Mouse (Mus musculus): ENCODE results near the gene Rb1.
A peak's percentile ranks its signal among the peaks of the same experiment; 100 is the strongest.

Rb1 gene

DNA sequence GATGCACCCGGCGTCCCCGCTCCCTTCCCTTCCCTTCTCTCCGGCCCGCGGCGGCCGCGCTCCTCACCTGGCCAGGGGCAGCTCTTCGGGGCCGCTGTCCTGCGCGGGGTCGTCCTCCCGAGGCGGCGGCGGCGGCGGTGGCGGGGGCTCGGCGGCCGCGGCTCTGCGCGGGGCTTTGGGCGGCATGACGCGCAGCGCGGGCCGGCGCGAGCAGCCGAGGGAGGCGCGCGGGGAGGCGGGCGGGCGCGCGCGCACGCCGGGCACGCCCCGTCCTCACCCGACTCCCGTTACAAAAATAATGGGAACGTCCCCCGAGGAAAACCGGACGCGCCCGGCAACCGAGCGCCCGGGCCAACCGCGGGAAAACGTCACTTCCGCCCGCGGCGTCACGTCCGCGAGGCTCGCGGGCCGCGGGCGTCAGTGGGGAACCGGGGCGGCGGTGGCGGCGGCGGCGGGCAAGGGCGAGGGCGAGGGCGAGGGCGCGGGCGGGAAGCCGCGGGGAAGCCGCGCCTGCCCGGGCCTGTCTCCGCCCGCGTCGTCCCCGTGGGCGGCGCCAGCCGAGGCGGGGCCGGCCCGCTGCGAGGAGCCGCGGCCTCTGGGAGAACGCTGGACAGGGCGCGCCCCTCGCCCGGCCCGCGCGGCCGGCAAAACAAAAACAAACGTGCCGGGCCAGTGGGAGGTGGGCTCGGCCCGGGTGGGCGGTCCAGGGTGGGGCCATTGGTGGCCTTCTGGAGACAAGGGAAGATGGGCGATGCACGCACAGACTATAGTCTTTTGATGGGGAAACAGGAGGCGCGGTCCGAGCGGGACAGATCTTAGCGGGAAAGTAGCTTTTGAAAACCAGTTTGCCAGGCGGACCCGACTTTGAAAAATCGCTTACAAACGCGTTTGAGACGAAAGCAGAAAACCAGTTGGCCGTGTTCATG lies at the start of gene Rb1:
TSS of gene Rb1 (minus strand) at position 367 of the 926 bp plus-strand sequence.
- DNase-seq (ENCODE audit: low read depth, low spot score) = peak; percentile 91

DNA sequence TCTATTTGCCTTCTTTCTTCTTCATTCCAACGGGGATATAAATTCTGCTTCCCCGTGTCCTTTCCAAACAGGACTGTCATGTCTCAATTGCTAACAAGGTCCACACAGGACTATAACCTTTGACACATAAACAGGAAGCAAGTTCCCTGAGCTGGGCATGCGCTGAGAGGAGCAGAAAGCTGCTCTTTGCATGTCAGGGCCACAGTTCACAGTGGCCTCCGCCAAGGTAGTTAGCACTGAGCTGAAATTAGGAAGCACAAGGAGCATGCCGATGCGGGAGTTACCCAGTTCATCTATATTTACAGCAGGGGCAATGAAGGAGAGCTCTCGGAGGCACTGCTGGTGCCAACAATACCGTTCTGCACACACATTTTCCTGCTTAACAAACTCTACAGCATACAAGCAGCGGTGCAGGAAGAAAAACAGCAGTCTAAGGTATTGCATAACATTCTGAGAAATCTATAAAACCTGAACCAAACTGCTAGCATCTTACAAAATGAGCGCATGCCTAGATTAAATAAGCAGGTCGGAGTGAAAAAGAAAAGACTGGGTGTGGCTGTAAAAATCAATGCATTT lies 48.8 kb upstream of the Rb1 start:
- DNase-seq (ENCODE audit: low read depth, low spot score) = peak; percentile 59

DNA sequence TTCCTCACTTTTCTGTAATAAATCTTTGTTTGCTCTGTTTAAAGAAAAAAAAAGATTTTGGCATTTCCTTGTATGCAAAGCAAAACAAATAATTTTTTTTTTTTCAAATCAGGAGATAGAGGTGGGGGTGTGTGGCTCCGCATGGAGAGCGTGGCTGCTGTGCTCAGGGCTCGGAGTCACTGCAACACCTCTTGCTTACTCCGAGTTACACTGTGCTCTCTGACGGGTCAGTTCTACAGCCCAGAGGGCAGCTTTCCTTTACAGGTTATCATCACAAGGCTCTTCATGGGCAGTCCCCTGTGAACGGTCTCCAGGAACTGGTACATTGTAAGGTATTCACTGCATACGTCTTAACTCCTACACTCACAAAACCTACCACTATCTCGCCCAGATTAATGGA lies 48.0 kb upstream of the Rb1 start:
- peak; percentile 29 for DNase-seq (ENCODE audit: low read depth, low spot score)

DNA sequence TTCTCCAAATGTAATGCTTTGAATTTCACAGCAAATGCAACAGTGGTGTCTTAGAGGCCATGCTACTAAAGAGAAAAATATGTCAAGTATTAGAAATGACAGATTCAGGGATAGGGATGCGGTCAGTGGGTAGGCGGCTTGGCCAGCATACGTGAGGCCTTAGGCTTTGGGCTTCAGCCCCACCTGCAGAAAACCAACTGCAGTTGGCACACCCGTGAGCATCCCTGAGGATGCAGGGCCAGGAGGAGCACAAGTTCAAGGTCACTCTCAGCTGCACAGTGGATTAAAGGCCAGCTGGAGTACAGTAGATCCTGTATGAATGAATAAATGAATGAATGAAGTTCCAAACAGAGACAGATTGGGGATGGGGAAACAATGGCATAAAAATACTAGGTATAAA lies 47.4 kb upstream of the Rb1 start:
- peak; percentile 22 for DNase-seq (ENCODE audit: low read depth, low spot score)

DNA sequence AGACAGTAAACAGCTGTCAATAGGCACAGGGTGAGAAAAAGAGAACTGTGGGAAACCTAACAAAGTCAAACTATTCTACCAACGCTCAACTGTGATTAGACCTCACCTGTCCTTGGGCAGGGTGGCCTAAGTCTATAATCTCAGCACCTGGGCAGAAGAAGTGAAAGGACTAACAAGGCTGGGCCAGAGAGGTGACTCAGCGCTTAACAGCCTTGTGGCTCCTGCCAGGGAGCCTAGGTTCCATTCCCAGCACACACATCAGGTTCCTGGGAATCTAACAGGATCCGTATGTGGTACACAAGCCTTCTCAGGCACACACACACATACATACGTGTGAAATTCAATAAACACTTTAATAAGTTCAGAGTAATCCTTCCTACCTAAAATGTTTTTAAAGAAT lies 46.0 kb upstream of the Rb1 start:
- peak; percentile 34 for DNase-seq (ENCODE audit: low read depth, low spot score)

DNA sequence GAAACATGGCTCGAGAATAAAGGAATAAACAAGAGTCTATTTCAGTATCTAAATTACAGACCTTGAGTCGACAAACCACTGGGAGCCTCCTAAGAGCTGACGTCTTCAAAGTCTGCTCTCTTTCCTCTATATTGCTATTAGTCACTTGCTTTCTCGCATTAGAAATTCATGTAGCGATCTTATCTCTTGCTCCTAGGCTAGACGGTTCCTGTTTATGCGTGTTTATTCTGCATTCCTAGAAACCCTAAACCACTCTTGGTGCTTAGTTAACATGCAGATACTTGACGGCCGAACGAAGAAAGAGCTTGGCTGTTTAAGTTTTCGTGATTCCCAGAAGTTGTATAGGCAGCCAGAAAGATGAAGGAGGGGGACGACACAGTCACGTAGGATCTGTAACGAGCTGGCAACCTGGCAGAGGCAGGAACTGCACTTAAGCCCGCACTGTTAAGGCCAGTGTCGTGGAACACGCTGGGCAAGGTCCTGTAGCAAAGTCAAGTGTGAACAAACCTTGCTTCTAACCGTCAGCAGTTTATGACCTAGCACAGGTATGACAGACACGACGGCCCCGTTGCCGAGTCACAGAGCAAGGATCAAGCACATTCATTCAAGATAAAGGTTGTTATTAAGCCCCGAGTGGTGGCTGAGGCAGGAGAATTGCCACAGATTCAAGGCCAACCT lies 45.2 kb upstream of the Rb1 start:
- peak; percentile 54 for DNase-seq (ENCODE audit: low read depth, low spot score)

DNA sequence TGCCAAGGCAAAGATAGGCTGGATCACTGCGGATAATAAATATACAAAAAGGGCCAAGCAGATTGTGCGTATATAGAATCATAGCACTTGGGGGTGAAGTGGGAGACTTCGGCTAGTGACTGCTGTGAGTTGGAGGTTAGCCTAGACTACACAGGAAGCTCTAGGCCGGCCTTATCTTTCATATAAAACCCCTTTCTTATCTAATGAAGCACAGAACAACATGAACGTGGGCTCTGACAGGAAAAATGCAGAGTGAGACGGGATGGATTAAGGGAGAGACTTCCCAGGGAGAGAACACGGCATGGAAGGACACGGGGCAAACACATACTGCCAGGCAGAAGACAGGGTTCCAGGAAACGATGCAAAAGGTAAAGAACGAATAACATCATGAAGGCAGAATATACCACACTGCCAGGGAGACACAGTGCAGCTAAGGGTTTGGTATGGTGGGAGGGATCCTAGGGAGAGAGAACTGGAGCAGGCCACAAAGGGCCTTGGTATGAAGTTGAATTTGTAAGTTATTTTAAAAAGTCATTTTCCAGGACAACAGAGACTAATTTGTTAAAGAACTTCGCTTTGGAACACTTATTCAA lies 44.6 kb upstream of the Rb1 start:
- DNase-seq (ENCODE audit: low read depth, low spot score) = peak; percentile 32

DNA sequence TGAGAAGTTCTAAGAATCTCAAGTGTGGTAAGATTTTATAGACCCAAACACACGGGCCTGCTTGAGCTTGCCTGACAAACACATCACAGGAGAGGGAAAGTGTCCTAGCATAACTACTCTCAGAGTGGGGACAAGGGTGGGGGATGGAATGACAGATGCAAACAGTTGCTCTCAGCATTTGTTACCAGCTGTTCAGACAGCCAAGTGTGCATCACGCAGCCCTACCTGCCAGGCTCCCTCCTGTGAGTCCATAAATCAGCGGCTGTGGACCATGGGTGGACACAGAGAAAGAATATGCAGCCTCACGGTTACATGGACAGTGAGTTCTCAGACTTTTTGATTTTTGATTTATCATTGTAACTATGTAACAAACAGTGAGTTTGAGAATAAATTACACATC lies 44.0 kb upstream of the Rb1 start:
- no peak for DNase-seq (ENCODE audit: low read depth, low spot score)

DNA sequence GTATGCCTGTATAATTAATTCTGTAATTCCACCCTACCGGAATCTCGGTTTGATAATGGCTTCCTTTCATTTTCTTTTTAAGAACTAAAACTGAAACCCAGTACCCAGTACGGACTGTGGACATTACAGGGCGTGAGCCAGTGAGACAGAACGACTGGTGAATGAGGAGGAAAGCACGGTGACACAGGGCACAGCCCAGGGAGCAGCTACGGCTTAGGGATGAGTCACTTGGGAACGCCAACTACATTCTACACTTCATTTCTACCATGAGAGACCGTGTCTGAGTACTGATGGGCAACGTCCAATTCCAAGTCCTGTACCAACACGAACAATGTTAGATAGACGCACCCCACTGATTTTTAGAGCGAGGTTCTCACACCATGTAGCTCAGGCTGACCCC lies 43.3 kb upstream of the Rb1 start:
- DNase-seq (ENCODE audit: low read depth, low spot score) = peak; percentile 29

DNA sequence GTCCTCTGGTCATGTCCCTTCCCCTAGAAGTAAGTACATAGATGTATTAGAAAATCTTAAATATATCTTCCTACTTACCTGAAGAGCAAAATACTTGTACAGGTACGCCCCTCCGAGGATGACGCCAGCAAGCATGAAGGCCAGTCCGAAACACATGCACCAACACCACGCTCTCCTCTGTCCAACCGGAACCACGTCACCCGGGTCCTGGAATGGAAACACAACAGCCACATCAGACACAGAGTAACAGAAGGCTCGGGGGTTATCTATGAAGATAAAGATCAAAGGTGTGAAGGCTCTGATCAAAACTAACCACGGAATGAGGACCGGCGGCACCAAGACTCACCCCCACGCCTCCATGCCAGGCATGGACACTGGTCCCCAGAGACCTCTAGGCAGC lies 42.6 kb upstream of the Rb1 start:
- no peak for DNase-seq (ENCODE audit: low read depth, low spot score)

DNA sequence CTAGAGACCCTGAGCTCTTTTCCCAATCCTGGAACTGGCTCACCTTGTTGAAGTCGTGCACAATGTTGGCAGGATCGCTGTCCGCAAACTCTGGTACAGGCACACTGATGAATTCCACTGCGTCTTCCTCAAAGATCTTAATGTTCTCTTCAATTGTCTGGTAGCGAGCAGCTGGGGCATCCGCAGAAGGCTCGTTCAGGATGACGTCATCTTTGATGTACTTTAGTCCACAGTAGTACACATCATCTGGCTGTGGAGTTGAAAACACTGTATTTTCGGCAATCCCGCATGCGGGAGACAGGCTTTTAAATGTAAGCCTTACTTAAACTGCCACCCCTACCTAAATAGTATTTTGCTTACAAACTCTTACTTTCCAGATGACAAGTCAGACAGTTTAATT lies 40.7 kb upstream of the Rb1 start:
- DNase-seq (ENCODE audit: low read depth, low spot score) = peak; percentile 86

DNA sequence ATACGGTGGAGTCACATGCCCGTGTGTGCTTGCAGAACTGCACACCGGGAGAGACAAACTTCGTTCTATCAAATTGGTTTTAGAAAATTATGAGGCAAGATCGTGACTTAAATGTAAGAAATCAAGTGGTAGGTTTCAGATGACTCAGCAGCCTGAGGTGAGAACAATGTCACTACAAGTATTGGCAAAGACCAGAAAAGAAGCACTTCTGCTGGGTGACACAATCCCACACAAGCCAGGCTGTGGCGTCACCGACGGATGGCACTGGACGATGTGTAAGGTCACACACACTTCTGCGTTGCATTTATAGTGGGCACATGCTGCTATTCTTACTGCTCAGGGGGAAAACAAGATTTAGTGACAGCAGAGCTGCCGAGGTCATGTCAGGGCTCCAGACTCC lies 38.2 kb upstream of the Rb1 start:
- peak; percentile 49 for DNase-seq (ENCODE audit: low read depth, low spot score)

DNA sequence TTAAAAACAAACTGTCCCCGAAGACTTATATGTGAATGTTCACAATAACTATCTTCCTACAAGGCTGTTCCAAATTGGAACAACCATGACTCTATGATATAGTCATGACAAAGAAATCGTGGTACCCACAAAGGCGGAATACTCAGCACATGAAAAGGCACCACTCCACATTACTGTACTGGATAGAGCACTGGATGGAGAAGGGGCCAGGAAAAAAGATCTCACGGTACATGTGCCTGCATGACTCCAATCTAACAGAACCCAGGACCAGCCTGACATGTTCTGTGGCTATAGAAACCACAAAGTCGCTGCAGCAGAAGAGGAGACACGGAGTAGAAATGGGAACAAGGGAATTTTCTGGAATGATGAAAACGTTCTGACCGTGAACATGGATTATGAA lies 29.1 kb upstream of the Rb1 start:
- no peak for DNase-seq (ENCODE audit: low read depth, low spot score)

DNA sequence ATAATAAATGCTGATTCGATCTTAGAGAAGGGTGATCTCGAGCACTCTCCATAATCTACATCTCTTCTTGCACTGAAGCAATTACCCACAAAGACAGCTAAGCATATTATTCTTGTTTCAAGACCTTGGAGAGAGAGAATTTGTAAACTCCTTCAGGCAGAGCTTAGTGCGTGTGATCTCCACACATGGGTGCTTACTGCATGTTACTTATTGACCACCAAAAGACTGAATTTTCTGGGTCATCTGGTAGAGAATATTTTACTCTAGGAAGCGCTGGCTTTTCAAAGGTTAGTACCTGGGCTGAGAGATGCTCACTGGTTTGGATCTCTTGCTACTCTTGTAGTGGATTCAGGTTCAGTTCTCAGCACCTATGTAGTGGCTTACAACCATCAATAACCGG lies 25.5 kb upstream of the Rb1 start:
- DNase-seq (ENCODE audit: low read depth, low spot score) = no peak

DNA sequence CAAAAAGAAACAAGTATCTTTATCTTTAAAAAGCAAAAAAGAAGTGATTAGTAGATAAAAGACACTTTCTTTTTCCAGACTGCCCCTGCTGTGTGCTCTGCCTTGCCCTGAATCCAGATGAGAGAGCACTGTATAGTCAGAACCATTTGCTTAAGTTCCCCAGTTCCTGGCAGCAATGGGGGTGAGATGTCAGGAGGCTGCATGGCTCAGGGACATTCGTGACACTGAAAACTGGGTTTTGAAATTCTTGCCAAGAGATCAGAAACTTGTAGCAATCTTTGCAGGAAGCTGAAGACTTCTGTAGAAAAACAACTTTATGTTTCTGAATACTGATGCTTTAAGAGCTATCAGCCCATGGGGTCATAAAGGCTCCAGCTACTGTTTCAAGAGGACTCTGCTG lies 24.4 kb upstream of the Rb1 start:
- no peak for DNase-seq (ENCODE audit: low read depth, low spot score)

DNA sequence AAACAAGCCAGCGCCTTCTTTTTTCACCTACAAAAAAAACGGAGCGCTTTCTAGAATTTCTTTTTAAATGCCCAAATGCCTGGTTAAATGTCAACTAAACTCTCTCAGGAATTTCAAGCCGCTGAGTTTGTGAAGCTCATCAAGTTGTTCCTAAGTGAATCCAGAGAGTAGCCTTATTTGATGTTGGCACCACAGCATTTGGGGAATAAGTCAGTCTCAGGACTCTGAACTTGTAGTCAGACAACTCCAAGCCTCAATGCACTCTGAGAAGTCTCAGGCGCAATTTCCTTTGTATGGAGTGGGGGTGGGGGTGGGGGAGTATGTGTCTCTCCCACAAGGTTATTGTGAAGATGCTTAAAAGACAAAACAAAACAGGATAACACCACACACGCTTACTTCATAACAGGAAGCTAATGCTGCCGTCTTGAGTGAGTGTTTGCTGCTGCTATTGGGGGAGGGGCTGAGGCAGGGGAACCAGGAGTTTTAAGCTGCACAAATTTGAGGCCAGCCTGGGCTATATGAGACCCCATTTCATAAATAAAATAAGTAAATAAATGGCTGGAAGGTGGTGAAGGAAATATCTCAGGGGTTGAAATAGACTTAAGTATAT lies 23.5 kb upstream of the Rb1 start:
- no peak for DNase-seq (ENCODE audit: low read depth, low spot score)

DNA sequence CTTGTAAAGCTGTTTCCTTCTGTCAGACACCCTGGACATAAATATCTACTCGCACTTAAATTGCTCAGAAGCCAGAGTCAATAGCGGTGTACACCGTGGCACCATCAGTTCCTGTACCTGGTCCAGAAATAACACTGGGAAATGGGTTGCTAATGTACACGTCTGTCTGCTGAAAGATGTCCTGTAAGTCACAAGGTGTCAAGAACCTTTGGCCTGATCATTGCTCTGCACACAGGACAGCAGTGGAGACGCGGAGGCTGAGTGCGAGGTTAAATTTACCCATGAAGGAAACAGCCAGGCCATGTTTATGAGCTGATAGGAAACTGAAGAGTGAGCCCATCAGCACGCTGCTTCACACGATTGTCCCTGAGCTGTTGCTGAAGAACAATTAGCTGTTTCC lies 21.7 kb upstream of the Rb1 start:
- DNase-seq (ENCODE audit: low read depth, low spot score) = no peak

DNA sequence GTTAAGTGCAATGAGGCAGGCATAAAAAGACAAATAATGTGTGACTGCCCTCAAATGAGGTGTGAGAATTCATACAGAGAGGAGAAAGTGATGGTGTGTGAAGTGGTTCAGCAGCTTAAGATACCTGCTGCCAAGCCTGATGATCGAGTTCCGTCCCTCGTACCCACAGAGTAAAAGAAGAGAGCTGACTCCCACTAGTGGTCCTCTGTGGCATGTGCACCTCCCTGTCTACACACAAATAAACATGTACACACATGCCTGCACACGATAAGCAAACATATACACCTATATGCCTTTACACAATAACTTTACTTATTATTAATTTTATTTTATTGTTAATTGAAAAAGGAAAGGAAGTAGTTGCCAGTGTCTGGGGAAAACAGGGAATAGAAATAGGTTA lies 20.0 kb upstream of the Rb1 start:
- DNase-seq (ENCODE audit: low read depth, low spot score) = no peak

DNA sequence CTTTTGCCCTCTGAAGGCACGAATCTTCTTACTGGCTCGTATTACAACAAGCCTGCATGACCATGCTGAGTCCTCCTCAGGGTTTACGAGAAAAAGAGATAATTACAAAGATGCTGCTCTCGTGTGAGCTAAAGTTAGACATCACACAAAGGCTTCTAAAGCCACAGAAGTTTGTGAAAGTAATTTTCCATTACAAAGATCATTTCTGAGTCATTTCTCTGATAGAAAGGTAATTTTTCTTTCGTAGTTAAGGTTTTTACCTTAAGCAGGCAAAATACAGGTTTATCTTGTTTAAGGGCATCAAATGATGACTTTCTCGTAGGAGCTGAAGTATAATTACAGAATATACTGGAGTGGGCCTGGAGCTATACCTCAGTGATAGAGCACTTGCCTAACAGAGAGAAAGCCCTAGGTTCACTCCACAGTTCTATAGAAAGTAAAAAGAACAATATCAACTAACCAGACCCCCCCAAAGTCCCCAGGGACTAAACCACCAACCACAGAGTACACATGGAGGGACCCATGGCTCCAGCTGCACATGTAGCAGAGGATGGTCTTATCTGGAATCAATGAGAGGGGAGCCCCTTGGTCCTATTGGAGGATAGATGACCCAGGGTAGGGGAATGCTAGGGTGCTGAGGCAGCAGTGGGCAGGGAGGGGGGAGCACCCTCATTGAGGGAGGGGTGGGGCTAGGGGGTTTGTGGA lies 14.6 kb upstream of the Rb1 start:
- no peak for DNase-seq (ENCODE audit: low read depth, low spot score)

DNA sequence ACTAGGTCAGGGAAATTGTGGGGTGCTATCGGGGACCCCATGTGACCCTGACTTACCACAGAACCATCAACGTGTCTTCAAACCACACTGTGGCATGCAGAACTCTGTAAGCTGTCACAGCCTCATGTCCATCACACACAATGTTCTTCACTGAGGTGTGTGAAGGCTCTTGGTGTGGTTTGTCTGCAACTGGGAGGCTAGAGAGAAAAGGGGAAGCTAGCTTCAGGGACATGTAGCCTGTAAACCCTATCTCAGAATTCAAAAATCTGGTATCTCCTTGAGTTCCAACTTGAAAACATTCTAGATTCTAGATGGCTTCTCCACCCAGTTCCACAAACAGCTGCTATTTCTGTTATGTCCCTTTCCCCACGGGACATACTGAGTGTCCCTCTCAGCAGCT lies 14.0 kb upstream of the Rb1 start:
- DNase-seq (ENCODE audit: low read depth, low spot score) = no peak

DNA sequence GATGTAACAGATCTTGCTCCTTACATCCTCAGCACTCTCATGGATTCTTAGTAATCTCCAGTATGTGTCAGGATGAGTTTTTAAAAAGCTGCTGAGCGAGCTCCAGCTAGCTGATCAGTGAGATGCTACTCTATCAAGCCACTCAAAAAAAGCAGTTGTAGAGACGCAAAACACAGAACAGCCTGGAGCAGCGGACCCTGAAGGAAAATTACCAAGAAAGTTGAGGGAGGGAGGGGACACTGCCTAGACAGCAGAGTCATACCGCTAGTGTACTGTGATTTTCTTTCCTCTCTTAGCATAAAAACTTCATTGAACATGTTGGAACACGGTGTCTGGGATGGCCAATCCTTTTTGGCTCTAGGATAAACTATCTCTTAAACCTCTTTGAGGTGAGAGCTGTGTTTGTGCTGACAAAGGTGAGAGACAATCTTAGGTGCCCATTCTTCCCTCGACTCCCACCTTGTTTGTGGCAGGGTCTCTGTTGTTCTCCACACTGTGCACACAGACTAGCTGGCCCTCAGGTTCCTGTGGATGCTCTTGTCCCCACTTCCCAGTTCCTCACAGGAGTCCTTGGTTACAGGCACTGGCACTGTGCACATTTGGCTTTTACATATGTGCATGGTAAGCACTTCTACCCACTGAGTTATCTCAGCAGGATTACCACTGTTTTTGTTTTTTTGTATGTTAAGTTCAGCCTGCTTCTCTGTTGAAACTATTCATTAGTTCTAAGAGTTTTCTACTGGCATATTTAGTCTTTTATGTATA lies 10.9 kb upstream of the Rb1 start:
- no peak for DNase-seq (ENCODE audit: low read depth, low spot score)

Measured in brain, adult 2 months (tissue).